Mouse (Mus musculus): ENCODE measurements around the gene 1700029P11Rik.

GRCm38 (mm10) chr15:81989371-81990062 lies 9.2 kb downstream of the 1700029P11Rik start:
- TF ChIP-seq ZNF384 (IDR thresholded peaks at IDR 0.05; ENCODE audit: low read depth, low read length) (no peak), ZC3H11A (IDR thresholded peaks at IDR 0.05; ENCODE audit: low read depth, low read length) (peak; percentile 55)

Data from MEL (cell line).